Mouse (Mus musculus) heart, embryonic 12.5 days (tissue): ENCODE measurements around the gene Pigg. TPM values are rescaled to one million over a fixed set of nuclear protein-coding genes. Genes with fewer than 3 reads are reported as not detected.

Experiments
- ATAC-seq: fragments of 200-750 bp; cut with Nextera tagmentation; 2 replicates; pipeline ENCODE4 v1.8.0; 2017; ENCODE audit warnings: moderate TSS enrichment, moderate library complexity; ENCODE audit not compliant: insufficient number of reproducible peaks, low FRiP score
- H3K27ac ChIP-seq: fragments of 300-500 bp; sonication (generic); 2 replicates; pipeline ENCODE4 v1.5.1; 2016; ENCODE audit warnings: mild to moderate bottlenecking, moderate library complexity; ENCODE audit not compliant: poor library complexity, severe bottlenecking
- H3K27me3 ChIP-seq: fragments of 300-500 bp; sonication (generic); replicated peaks from 2 replicates; pipeline ENCODE4 v1.6.1; 2016; ENCODE audit warnings: mild to moderate bottlenecking, moderate library complexity
- H3K36me3 ChIP-seq: fragments of 300-500 bp; sonication (generic); 2 replicates; pipeline ENCODE4 v1.6.1; 2016; ENCODE audit warnings: mild to moderate bottlenecking, moderate library complexity
- H3K4me1 ChIP-seq: fragments of 300-500 bp; sonication (generic); replicated peaks from 2 replicates; pipeline ENCODE4 v1.6.1; 2016; ENCODE audit warnings: mild to moderate bottlenecking
- H3K4me2 ChIP-seq: fragments of 300-500 bp; sonication (generic); 2 replicates; pipeline ENCODE4 v1.6.1; 2016; ENCODE audit warnings: mild to moderate bottlenecking, moderate library complexity
- H3K4me3 ChIP-seq: fragments of 300-500 bp; sonication (generic); 2 replicates; pipeline ENCODE4 v1.5.1; 2016; ENCODE audit warnings: mild to moderate bottlenecking
- H3K9ac ChIP-seq: fragments of 300-500 bp; sonication (generic); 2 replicates; pipeline ENCODE4 v1.6.1; 2016; ENCODE audit warnings: mild to moderate bottlenecking, moderate library complexity
- H3K9me3 ChIP-seq: fragments of 300-500 bp; sonication (generic); replicated peaks from 2 replicates; pipeline ENCODE4 v1.6.1; 2016; ENCODE audit warnings: mild to moderate bottlenecking, moderate library complexity
- WGBS: fragments of 180-500 bp; shearing (Covaris S2); methylation state at CpG from one replicate; pipeline ENCODE4 v1.1.7; 2016; 5-methylcytosine and 5-hydroxymethylcytosine counted together
- polyA plus RNA-seq: library from polyadenylated mRNA; unstranded; fragments of >200 nt; fragmentation: Nextera tagmentation; extraction: Ambion mirVana; gene quantifications from 2 replicates; pipeline ENCODE4 v1.2.1, GENCODE M21; 2016

The Pigg gene
- polyA plus RNA-seq, 1 experiment from 2014 or later, result 8.1 TPM

DNA sequence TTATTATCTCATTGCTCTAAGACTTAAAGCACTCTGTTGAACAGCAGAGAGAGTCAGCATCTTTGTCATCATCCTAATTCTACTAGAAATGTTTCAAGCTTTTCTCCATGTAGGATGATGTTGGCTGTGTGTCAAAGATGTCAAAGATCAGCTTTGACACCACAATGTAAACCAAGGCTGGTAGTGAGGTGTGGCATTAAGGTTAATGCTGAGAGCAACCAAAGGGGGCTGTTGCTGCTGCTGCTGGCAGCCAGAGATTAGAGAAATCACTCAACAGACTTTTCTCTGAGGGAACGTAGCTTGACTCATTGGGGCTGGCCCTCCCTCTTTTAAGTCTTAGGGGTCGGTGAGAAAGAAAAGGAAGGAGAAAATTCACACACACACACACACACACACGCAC, 10.8 kb upstream of the Pigg start:
- Histone ChIP-seq H3K4me3 (no peak overlapping the region), H3K4me1 (no peaks in the 10 kb centered on the region), H3K9ac (no peak overlapping the region), H3K9me3 (no peaks in the 10 kb centered on the region), H3K4me2 (no peak overlapping the region), H3K27ac (no peak overlapping the region), H3K36me3 (no peaks in the 10 kb centered on the region), H3K27me3 (no peaks in the 10 kb centered on the region)
- WGBS, result 33% methylated on average over 3 of the region's 3 CpGs
- no peak for ATAC-seq

DNA sequence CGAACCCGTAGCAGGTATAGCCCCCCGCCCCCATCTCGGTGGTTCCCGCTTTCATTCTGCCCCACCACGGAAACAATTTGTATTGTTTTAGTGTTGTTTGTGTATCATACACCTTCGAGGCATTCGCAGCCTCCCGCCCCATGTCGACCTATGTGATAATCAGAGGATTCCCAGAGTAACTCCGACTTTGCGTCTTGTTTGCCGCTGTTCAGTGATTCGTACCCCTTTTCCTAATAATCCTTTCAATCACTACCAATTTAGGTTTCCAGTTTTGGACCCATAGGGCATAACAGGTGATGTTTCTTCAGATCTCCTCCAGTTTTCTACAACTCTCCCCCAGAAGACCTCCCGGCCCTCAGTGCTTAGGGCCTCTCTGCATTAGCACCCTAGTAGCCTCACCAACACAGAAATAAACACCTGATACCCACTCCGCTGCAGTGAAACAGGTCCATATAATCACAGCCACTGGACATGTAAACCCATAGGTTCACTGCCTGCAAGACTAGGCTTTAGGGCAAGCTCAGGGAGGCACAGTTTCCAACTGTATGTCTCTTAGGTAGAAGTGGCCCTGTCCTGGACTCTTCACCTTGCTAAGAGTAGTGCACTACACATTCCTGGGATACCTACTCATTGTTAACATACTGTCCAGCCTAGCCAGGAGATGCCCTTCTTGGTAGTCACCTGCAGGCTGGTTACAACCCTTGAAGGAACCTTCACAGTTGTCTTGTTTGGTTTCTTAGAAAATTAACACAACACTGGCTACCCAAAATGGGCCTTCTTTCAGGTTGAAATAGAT, 854 bp downstream of the Pigg start:
- Histone ChIP-seq H3K36me3 (peaks cover 10% of the 10 kb centered on the region), H3K27me3 (no peaks in the 10 kb centered on the region), H3K4me2 (peak overlapping the region; percentile 92), H3K4me1 (peaks cover 5% of the 10 kb centered on the region), H3K4me3 (peak overlapping the region; percentile 96), H3K9ac (peak overlapping the region; percentile 93), H3K27ac (no peak overlapping the region), H3K9me3 (no peaks in the 10 kb centered on the region)
- WGBS, result 5% methylated on average over 16 of the region's 16 CpGs
- ATAC-seq, result no peak

DNA sequence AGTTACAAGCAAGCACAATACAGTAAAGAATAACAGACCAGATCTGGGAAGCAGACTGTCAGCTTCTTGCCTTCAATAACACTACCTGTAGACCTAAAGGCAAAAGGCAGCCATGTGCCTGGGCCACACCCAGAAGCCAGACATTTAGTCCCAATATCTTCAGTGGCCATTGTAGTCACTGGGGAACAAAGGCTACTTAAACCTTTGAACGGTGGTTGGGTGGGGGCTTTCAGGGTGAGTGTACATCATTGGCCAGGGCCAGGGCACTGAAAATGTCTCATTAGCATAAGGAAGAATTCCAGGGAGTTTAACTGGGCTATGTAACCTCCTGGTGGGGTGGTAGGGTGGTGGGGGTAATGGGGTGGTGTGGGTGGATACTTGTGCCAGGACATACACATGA, 18.6 kb downstream of the Pigg start:
- no peaks in the 10 kb centered on the region for H3K4me1 ChIP-seq
- H3K27me3 ChIP-seq, result no peaks in the 10 kb centered on the region
- no peaks in the 10 kb centered on the region for H3K9me3 ChIP-seq
- H3K36me3 ChIP-seq, result peaks cover 60% of the 10 kb centered on the region
- H3K4me2 ChIP-seq, result no peak overlapping the region
- H3K9ac ChIP-seq, result no peak overlapping the region
- no peak overlapping the region for H3K27ac ChIP-seq
- no peak for ATAC-seq
- 86% methylated on average over 1 of the region's 1 CpGs for WGBS
- H3K4me3 ChIP-seq, result no peak overlapping the region

DNA sequence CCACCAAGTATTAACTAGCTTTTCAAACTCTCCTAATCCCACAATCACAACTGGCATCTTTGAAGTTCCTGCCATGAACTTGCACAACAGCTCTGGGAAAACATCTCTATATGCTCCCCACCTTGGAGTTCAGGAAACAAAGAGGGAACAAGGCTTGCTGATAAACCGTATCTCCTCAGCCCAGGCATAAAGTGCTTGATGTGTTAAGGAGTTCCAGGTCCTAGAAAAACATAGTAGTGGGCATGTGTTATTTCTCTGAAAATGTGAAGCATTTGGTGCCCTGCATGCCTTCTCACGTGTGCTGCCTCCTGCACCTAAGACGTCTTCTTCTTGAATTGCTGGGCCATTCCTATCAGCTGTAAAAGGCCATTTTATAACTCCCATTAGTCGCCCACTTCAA, 25.0 kb downstream of the Pigg start:
- Histone ChIP-seq H3K4me2 (no peak overlapping the region), H3K9ac (no peak overlapping the region), H3K27ac (no peak overlapping the region), H3K36me3 (peaks cover 41% of the 10 kb centered on the region), H3K9me3 (no peaks in the 10 kb centered on the region), H3K4me3 (no peak overlapping the region), H3K27me3 (no peaks in the 10 kb centered on the region), H3K4me1 (no peaks in the 10 kb centered on the region)
- ATAC-seq, result no peak; the same call in 1 of the 2 replicates
- 51% methylated on average over 4 of the region's 4 CpGs for WGBS

DNA sequence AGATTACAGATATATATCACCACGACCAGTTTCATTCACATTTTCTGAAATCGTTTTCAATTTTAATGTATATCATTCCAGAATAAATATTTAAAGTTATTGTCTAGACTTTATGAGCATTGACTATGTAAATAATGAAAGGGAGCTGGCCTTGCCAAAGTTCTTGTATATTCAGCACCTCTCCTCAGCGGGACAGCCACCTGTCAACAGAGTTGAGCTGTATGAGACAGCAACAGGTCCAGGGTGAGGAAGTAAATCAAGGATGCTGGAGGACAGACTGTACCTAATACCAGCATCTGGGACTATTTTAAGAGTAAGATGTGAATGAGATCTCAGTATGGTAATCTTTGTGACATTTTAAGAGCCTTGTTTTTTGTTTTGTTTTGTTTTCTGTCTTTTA, 25.6 kb downstream of the Pigg start:
- Histone ChIP-seq H3K4me2 (no peak overlapping the region), H3K4me3 (no peak overlapping the region), H3K36me3 (peaks cover 35% of the 10 kb centered on the region), H3K4me1 (no peaks in the 10 kb centered on the region), H3K27ac (no peak overlapping the region), H3K9me3 (no peaks in the 10 kb centered on the region), H3K9ac (no peak overlapping the region), H3K27me3 (no peaks in the 10 kb centered on the region)
- ATAC-seq, result no peak
- 76% methylated on average over 3 of the region's 3 CpGs for WGBS

DNA sequence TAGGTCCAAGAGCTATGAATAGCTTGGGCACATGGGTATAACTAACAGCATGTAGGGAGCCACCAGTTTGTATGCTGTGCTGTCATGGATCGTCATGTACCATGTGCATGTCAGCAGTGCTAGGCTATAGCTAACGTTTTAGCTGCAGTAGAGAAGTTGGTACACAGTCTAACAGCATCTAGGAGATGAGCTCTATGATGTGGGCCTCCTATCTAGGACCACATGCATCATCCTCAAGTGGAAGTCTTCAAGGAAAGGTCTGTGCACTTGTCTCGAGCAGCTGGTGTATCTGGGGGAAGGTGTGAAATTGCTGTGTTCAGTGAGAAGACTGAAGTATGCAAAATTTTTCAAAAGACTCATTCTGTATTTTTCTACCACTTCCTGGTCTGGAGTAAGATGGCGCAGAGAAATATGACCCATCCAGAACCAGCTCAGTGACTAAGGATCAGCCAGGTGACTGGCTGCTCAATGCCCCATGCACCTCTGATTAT, 31.3 kb downstream of the Pigg start:
- no peak overlapping the region for H3K9ac ChIP-seq
- no peaks in the 10 kb centered on the region for H3K4me1 ChIP-seq
- H3K36me3 ChIP-seq, result peaks cover 40% of the 10 kb centered on the region
- WGBS, result 93% methylated on average over 4 of the region's 4 CpGs
- H3K27me3 ChIP-seq, result no peaks in the 10 kb centered on the region
- no peak overlapping the region for H3K4me2 ChIP-seq
- ATAC-seq, result no peak
- H3K4me3 ChIP-seq, result no peak overlapping the region
- H3K27ac ChIP-seq, result no peak overlapping the region
- no peaks in the 10 kb centered on the region for H3K9me3 ChIP-seq

DNA sequence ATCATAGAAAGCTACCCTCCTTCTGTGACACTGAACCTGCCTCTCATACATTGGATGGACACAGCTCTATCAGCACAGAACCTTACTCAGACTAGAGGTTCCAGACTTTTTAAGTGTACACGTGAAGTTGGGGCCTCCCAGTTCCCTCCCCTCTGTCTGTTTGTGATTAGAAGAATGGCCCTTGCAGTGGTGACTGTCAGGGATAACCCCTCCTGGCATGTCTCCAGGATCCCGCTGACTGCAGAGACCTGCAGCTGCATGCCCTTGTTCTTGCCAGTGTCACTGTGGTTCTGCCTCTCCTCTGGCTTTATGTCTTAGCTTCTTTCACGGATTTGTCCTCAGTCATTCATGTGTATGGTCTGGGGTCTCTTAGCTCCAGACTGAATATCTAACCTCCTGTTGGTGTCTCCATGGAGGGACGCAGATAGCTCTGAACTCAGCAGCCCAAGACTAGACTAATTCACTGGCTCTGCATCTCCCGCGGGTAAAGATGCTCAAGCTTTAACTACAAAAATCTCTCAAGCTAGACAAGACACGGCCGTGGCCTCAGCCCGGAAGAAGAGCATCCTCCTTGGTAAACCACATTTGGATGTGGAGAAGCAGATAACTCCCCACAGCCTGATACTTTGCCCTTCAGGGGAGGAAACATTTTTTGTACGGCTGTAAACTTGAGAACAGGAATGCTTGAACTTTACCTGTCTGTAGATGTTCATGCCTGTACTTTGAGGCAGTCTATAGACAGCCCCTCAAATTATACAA, 33.1 kb downstream of the Pigg start:
- Histone ChIP-seq H3K27me3 (no peaks in the 10 kb centered on the region), H3K9me3 (no peaks in the 10 kb centered on the region), H3K9ac (no peak overlapping the region), H3K4me3 (no peak overlapping the region), H3K36me3 (peaks cover 44% of the 10 kb centered on the region), H3K27ac (no peak overlapping the region), H3K4me1 (no peaks in the 10 kb centered on the region), H3K4me2 (no peak overlapping the region)
- ATAC-seq, result no peak
- WGBS, result 81% methylated on average over 10 of the region's 10 CpGs

DNA sequence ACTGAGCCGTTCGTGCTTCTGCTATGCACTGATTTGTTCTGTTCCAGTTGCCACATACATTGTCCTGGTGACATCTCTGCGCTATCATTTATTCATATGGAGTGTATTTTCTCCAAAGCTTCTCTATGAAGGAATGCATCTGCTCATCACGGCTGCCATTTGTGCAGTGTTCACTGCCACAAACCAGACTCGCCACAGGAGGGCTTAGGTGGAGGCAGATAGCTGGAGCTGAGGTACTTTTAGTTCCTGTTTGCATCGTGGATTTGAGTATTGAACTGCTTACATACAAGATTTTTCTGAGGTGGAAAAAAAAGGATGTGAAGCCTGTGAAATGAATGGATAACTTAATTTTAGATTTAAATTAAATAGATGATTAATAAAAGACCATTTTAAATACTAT, 35.4 kb downstream of the Pigg start:
- Histone ChIP-seq H3K9me3 (no peaks in the 10 kb centered on the region), H3K36me3 (peaks cover 46% of the 10 kb centered on the region), H3K9ac (no peak overlapping the region), H3K4me1 (no peaks in the 10 kb centered on the region), H3K4me3 (no peak overlapping the region), H3K4me2 (no peak overlapping the region), H3K27ac (no peak overlapping the region), H3K27me3 (no peaks in the 10 kb centered on the region)
- 76% methylated on average over 6 of the region's 6 CpGs for WGBS
- ATAC-seq, result no peak

DNA sequence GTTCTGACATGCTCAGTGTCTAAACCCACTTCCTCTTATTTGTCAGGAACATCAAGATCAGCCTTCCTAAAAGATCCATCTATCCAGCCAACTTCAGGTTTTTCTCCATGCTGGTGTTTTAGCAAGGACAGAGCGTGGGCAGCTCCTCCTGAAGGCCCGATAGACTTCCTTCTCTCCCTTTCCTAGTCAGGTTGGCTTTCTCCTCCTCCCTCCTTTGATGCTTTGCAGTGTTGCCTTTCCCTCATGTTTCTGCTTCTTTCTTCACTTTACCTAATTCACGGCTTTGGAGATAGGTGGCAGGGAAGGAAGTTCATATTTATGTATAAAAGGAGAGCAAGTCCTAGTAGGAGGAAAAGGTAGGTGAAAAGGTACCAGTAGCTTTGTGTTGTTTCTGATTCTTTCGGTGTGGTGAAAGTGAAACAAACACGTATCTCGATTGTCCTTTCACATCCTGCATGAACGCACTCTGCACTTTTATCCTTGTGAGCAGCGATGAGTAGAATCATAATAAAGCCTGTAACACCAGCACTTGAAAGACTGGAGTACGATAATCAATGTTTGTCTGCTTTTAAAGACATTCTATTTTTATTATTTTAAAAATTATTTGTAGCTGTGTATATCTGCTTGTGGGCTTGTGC, 37.2 kb downstream of the Pigg start:
- H3K27me3 ChIP-seq, result no peaks in the 10 kb centered on the region
- no peak for ATAC-seq
- 89% methylated on average over 9 of the region's 9 CpGs for WGBS

DNA sequence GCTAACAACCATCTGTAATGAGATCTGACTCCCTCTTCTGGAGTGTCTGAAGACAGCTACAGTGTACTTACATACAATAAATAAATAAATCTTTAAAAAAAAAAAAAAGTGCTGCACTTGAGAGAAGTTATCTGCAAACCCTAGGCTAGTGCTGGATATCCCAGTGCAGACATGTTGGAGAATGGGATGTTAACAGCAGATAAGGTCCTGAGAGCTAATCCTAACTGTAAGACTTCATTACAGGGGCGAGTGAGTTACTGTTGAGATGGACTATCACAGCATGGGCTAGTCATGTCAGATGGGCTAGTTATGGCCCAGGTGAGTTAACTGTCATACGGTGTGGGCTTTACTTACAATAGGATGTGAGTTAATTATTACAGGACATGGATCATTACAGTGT, 41.6 kb downstream of the Pigg start:
- H3K9ac ChIP-seq, result no peak overlapping the region
- no peak overlapping the region for H3K4me2 ChIP-seq
- 81% methylated on average over 2 of the region's 2 CpGs for WGBS
- H3K27me3 ChIP-seq, result no peaks in the 10 kb centered on the region
- no peak overlapping the region for H3K4me3 ChIP-seq
- peaks cover 19% of the 10 kb centered on the region for H3K36me3 ChIP-seq
- no peaks in the 10 kb centered on the region for H3K4me1 ChIP-seq
- H3K27ac ChIP-seq, result no peak overlapping the region
- no peaks in the 10 kb centered on the region for H3K9me3 ChIP-seq
- ATAC-seq, result no peak

More for the DNA sequence above, 37.2 kb downstream of the Pigg start:
- no peak overlapping the region for H3K4me3 ChIP-seq
- H3K36me3 ChIP-seq, result peaks cover 33% of the 10 kb centered on the region
- H3K9ac ChIP-seq, result no peak overlapping the region
- H3K4me1 ChIP-seq, result no peaks in the 10 kb centered on the region
- H3K27ac ChIP-seq, result no peak overlapping the region
- no peaks in the 10 kb centered on the region for H3K9me3 ChIP-seq
- H3K4me2 ChIP-seq, result no peak overlapping the region

DNA sequence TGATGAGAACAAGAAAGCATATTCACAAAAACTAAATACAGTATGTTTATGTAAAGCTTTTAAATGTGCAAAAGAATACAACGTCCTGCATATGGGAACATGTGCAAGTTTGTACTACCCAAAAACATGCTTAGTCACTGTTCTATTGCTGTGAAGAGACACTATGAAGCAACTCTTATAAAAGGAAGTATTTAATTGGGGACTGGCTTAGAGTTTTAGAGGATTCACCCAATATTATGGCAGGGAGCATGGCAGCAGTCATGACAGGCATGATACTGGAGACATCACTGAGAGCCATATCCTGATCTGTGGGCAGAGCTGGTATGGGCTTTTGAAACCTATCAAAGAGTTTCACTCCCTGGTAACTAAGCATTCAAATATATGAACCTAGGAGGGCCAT, 45.5 kb downstream of the Pigg start:
- H3K4me2 ChIP-seq, result no peak overlapping the region
- H3K4me1 ChIP-seq, result no peaks in the 10 kb centered on the region
- no peak overlapping the region for H3K4me3 ChIP-seq
- WGBS, result 89% methylated on average over 1 of the region's 1 CpGs
- peaks cover 1% of the 10 kb centered on the region for H3K27me3 ChIP-seq
- H3K9me3 ChIP-seq, result no peaks in the 10 kb centered on the region
- ATAC-seq, result no peak
- no peak overlapping the region for H3K27ac ChIP-seq
- H3K36me3 ChIP-seq, result no peaks in the 10 kb centered on the region
- H3K9ac ChIP-seq, result no peak overlapping the region
